Mouse (Mus musculus): Measurements from ENCODE around the gene Cpeb3. TPM values are rescaled to one million over a fixed set of nuclear protein-coding genes. Genes with fewer than 3 reads are reported as not detected.

Cpeb3 gene
- polyA plus RNA-seq (2015; fragmentation: Nextera tagmentation; extraction: Ambion mirVana), result 2.5 and 3.3 TPM in 2 replicates

DNA sequence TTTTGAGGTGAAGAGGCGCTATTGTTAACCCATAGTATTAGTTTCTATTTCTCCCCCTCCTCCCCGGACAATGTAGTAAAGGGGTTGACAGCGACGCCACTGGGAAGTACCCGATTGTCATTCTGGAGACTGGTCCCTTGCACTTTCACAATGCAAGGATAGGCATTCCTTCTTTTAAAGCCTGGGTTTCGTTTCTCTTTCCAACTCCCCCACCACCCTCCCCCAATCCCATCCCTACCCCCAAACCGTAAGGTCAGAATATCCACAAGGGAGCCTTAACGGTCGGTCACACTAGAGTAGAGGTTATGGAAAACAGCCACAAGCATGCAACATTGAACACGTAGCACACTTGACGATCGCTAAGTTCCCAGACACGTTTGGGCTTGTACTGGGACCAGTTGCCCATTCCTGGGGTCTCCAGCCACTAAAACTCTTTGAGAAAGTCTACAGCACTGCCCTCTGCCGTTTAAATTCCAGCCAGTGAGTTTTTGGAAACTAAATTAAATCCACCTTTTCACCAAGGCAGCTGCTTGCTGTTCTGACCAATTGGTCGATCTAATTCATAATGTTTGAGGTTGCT is at the start of gene Cpeb3:
TSS of gene Cpeb3 (minus strand) at position 426 of the 580 bp plus-strand sequence.

DNA sequence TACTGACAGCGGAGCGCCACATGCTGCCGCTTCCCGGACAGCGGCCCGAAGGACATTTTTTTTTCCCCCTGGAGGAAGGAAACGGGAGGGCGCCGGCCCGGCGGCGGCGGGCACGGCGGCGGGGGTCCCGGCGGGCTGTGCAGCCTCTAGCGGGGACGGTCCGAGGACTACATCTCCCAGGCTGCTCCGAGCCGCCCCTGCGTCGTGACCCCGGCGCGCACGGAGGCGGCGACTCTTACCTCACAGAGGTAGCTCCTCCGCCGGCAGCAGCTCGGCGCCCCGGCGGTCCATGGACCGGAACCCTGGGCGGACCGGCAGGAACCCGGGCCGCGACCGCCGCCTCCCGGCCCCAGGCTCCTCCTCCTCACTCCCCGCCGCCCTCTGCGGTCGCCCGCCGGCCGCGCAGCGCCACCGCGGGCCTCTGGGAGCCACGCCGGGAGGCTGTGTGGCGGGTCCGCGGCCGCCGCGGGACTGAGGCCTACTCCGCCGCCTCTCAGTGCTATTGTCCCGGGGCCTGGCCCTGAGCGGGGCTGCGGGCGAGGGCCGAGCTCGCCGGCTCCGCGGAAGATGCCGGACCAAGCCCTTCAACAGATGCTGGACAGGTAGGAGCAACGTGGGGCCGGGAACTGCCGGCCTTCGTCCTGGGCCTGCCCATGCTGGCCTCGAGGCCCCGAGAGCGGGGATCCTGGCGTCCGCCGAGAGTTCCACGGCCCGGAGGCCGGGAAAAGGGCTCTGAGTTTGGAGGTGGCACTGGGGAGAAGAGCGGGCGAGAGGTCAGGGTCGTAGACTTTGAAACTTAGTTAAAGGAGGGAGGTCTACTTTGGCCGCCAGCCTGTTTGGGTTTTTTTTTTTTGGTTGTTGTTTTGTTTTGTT is 862 bp downstream of the Cpeb3 start, which contains the start of gene March5:
TSS of gene March5 (plus strand) at position 241 of the 873 bp plus-strand sequence.

Other genes with a start within 250 kb of the Cpeb3 start
- 71.6 and 95.3 TPM in 2 replicates for gene March5, start 1.1 kb downstream of the Cpeb3 start, polyA plus RNA-seq (2015; fragmentation: Nextera tagmentation; extraction: Ambion mirVana)
- gene Ide, start 129.3 kb upstream of the Cpeb3 start, polyA plus RNA-seq (2015; fragmentation: Nextera tagmentation; extraction: Ambion mirVana), result 29.9 and 58.9 TPM in 2 replicates
- gene Kif11, start 167.8 kb upstream of the Cpeb3 start, polyA plus RNA-seq (2015; fragmentation: Nextera tagmentation; extraction: Ambion mirVana), result 9.2 and 11.9 TPM in 2 replicates
- 16.7 and 43.1 TPM in 2 replicates for gene Hhex, start 226.2 kb upstream of the Cpeb3 start, polyA plus RNA-seq (2015; fragmentation: Nextera tagmentation; extraction: Ambion mirVana)